Mouse (Mus musculus) adrenal gland, postnatal 10 days (tissue): ENCODE results near the gene Zscan25. TPM values are rescaled to one million over a fixed set of nuclear protein-coding genes. Genes with fewer than 3 reads are reported as not detected.
A peak's percentile ranks its signal among the peaks of the same experiment; 100 is the strongest.
"Not testable (repeated sequence)": the region's sequence is repeated elsewhere in the genome, so short reads cannot be mapped to it uniquely, and the experiment has no call there.

Experiments used
- DNase-seq: peaks from one replicate; pipeline ENCODE4 v3.0.0; 2021; ENCODE audit warnings: mixed read lengths
- long read RNA-seq, 2 experiments: library from polyadenylated mRNA; stranded (forward); transcript quantifications; one replicate each; pipeline ENCODE4 v2.0.0; 2021
- total RNA-seq, 2 experiments: library from RNA; stranded (reverse); gene quantifications; 2 replicates each; pipeline ENCODE4 v1.2.3; 2021

The Zscan25 gene
- total RNA-seq, result 10 to 100 TPM; 15.3 to 20.4 TPM
- long read RNA-seq, experiment 1, partial matches to known transcripts, result 0 of 19 reads
- long read RNA-seq, experiment 1, other reads (novel, unspliced or antisense), result 18 of 19 reads
- long read RNA-seq, experiment 2, partial matches to known transcripts, result 0 of 9 reads
- long read RNA-seq, experiment 2, other reads (novel, unspliced or antisense), result 9 of 9 reads

DNA sequence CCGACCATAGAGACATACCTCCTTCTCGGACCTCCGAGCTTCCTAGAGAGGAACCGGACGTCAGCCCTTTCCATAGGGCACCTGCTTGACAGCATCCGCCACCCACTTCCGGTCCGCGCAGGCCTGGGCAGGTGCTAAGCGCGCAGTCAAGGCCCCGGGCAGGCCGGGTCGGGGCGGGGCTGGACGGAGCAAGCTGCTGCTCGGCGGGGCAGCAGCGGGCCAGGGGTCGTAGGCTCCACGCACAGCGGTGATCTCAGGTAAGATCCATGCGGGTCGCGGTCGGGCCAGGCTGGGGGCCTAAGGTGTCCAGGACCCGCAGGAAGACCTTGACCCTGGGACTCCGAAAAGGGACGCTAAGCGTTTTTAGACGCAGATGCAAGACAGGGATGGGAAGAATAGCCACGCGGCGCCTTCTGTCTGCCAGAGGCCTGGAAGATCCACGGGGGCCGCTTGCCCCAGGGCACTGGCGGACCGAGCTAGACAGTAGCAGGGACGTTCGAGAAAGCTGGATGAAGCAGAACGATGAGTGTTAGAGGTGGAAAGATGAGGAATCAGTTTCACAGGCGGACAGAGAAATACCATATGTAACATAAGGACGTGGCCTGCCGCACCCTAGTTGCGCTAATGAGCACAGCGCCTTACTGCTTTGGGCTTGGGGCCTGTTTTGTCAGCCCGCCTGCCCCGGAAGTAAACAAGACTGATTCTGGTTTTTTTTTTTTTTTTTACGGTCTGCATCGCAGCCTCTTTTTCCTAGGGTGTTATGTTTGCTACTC is at the start of gene Zscan25:
TSS of gene Zscan25 (plus strand) at position 130 of the 773 bp plus-strand sequence.
- peak; percentile 94 for DNase-seq

DNA sequence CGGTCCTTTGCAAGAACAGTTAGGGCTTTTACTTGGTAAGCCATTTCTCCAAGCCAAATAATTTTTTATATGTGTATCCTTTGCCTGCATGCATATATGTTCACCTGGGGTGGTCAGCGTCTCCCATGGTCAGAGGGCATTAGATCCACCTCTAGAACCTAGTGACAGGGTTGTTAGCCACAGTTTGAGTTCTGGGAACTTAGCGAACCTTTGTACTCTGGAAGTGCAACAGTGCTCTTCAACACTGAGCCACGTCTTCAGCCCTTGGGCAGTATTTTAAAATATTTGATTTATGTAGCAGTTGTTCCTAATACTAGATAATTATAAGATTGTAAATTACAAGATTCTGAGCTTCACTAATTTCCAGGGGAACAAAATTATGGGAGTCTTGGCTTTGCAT is 49.7 kb upstream of the Zscan25 start:
- no peak for DNase-seq

DNA sequence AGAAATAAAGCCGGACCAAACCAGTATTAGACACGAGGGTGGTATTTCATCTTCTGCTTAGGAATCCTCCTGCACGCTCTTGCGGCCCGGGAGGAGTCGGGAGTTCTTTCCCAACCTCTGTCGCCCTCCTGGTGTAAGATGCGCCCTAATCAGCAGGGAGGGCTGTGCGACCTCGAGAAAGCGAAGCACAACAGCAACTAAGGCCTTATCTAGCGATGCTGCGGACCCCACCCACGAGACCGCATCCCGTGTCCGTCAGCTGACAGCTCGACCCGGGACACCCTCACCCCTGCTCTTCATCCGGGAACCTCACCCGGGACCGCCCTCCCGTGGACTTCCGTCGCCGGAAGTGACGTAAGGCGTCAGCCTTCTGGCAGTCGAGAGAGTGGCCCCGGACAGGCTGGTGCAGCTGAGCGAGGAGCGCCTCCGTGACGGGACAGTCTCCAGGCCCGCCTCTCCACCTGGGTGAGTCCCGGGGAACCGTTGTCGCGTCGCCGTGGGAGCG is 48.9 kb upstream of the Zscan25 start, which contains the start of gene Zfp655:
TSS of gene Zfp655 (plus strand) at position 349 of the 505 bp plus-strand sequence.
- peak; percentile 98 for DNase-seq

DNA sequence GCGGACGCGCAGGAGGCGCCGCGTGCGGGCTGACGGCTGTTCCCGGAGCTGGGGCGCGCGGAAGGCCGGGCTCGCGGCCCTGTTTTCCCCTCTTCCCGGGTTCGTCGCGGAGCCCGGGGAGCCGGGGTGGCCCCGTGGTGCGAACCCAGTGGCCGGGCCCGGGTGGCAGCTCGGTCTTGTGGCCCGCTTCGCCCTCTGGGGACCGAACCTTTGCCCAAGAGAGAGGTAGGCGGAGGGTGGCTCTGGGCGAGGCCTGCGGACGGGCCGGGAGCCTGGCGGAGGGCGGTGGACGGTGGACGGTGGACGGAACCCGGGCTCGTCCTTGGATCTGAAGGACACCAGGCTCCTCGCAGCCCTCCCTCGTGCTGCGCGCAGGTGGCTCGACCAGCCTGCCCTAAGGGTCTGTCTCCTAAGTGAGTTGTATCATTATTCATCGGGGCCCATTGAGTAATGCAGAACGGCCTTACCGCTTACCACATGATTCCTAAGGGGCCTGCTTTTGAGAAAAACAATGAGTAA is 48.3 kb upstream of the Zscan25 start:
- DNase-seq, result no peak

DNA sequence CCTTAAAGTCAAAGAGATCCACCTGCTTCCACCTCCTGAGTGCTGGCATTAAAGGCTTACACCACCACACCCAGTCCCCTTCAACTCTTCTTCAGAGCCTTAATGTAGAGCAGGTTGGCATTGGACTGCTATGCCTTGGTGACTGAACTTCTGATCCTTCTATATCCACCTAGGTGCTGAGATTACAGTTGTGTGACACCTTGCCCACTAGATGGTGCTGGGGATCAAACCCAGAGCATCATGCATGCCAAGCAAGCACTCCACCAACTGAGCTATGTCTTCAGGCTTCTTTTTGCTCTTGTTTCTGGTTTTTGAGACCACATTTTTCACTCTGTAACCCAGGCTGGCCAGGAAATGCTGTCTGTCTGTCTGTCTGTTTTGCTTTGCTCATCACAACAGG is 45.7 kb upstream of the Zscan25 start:
- DNase-seq, result peak; percentile 40

DNA sequence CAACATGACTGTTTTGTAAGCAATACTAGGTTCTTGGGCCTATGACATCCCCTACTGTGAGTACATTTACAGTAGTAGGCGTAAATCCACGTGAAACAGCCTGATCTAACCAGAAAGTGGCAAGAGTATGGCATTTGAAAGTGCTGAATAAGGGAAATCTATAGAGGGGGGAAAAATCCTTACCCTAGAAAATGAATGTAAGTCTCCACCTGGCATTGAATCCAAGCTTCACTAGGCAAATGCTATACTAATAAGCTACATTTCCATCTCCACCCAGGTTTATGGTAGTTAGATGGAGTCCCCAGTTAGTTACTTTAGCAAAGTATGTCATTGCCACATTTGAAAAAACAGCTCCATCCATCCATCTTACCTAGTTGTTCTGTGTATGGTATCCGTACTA is 30.8 kb upstream of the Zscan25 start:
- no peak for DNase-seq

- DNase-seq, result not testable (repeated sequence)
These were observed 6.7 kb upstream of the Zscan25 start for GRCm38 (mm10) chr5:145273568-145273967.

GRCm38 (mm10) chr5:145279948-145280347 is 352 bp upstream of the Zscan25 start:
- DNase-seq, result no peak

DNA sequence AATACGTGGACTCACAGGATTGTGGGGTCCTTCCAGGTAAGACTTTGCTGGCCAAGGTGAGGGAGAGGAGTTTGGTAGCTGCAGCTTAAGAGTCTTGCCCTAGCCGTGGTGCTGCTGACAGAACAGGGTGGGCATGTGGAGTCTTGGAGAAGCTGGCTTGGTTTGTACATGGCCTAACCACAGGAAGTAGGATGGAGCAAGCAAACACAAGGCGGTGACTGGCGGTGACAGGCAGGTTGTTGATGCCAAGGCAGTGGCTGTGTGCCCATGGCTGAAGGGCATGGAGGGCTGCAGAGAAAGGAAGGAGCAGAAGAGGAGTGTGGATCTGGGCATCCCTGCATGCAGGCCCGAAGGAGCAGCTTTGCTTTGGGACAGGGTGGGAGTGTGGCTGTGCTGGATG is 8.1 kb downstream of the Zscan25 start:
- DNase-seq, result no peak

- no peak for DNase-seq
These were observed 10.4 kb downstream of the Zscan25 start for GRCm38 (mm10) chr5:145290697-145291096.

GRCm38 (mm10) chr5:145292398-145292797 is 12.1 kb downstream of the Zscan25 start:
- DNase-seq, result no peak

- no peak for DNase-seq
These were observed 20.2 kb downstream of the Zscan25 start for GRCm38 (mm10) chr5:145300469-145300868.

- not testable (repeated sequence) for DNase-seq
These were observed 21.5 kb downstream of the Zscan25 start for GRCm38 (mm10) chr5:145301796-145302195.

GRCm38 (mm10) chr5:145302424-145302823 is 22.1 kb downstream of the Zscan25 start:
- no peak for DNase-seq

GRCm38 (mm10) chr5:145306953-145307352 is 26.7 kb downstream of the Zscan25 start:
- not testable (repeated sequence) for DNase-seq

DNA sequence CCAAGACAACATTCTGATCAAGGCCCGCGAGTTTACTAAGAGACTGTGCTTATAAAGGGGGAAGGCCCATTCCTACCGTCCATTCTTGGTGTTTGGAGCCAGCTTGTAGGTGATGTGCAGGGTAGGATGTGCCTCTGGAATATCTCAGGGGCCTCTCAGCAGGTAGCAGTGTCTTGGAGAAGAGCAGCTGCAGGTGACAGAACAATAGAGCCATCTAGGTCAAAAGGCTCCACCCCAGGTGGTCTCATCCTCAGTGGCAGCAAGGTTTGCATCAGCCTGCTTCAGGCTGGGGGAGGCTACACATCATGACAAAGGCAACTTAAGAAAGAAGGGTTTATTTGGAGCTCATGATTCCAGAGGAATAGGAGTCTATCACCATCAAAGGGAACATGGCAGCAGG is 27.5 kb downstream of the Zscan25 start:
- not testable (repeated sequence) for DNase-seq

GRCm38 (mm10) chr5:145313845-145314244 is 33.5 kb downstream of the Zscan25 start:
- DNase-seq, result no peak

GRCm38 (mm10) chr5:145317141-145317540 is 36.8 kb downstream of the Zscan25 start:
- DNase-seq, result no peak

DNA sequence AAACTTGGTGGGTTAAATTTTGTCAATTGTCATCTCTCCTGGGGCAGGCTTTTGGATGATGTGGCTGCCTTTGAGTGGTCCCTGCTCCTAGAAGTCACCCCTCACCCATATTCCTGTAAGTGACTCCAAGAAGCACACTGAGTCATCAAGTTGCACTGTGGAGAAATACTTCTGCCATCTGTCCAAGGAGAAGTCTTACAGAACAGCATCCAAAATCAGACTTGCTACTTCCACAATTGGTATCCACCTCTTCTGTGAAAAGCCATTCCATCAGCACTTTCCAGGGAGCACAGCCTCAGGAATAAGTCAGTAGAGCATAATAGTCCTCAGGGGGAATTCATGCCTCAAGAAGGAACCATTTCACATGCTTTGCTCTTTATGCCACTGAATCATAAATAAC is 58.5 kb downstream of the Zscan25 start:
- not testable (repeated sequence) for DNase-seq
